Mouse (Mus musculus) thymus, postnatal 0 days (tissue): ENCODE measurements around the gene Olfr53. TPM values are rescaled to one million over a fixed set of nuclear protein-coding genes. Genes with fewer than 3 reads are reported as not detected.
"Not testable (repeated sequence)": the region's sequence is repeated elsewhere in the genome, so short reads cannot be mapped to it uniquely, and the experiment has no call there.

Source experiments
- DNase-seq: peaks from one replicate; pipeline ENCODE4 v3.0.0-alpha.2; 2015; ENCODE audit warnings: low spot score
- polyA plus RNA-seq: library from polyadenylated mRNA; unstranded; fragments of >200 nt; fragmentation: Nextera tagmentation; extraction: Ambion mirVana; gene quantifications from 2 replicates; pipeline ENCODE4 v1.2.1, GENCODE M21; 2015

Olfr53 gene
- not detected in 2 replicates for polyA plus RNA-seq

GRCm38 (mm10) chr7:140646152-140646551 lies at the start of gene Olfr53:
TSS of gene Olfr53 (plus strand) at chr7:140646452.
- no peak for DNase-seq

GRCm38 (mm10) chr7:140600969-140601368 lies 45.3 kb upstream of the Olfr53 start, which contains the start of gene Olfr46:
TSS of gene Olfr46 (plus strand) at chr7:140601269.
- not testable (repeated sequence) for DNase-seq

GRCm38 (mm10) chr7:140628670-140629069 lies 17.6 kb upstream of the Olfr53 start, which contains the start of gene Olfr61:
TSS of gene Olfr61 (plus strand) at chr7:140628970.
- DNase-seq: not testable (repeated sequence)

GRCm38 (mm10) chr7:140630559-140630958 lies 15.7 kb upstream of the Olfr53 start:
- no peak for DNase-seq

DNA sequence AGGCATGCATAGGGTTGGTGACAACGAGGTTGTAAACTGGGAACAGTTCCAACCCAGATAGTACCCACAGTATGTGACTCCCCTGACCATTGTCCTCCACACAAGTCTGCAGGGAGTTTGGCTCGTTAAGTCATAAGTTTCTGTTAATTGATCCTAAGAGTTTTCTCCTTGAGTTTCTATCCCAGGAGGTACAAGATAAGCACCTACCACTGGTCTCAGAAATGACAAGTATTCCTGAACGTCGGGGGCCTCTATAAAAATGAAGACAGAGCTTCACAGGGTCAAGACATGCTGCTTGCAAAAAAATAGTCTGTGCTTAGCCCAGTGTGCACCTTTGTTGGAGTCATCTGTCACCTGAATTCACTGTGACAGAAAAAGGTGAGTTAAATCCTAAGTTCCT lies 13.4 kb downstream of the Olfr53 start, which contains the start of gene Olfr539:
TSS of gene Olfr539 (plus strand) at position 301 of the 400 bp plus-strand sequence.
- no peak for DNase-seq

GRCm38 (mm10) chr7:140670693-140671092 lies 24.4 kb downstream of the Olfr53 start:
- not testable (repeated sequence) for DNase-seq

DNA sequence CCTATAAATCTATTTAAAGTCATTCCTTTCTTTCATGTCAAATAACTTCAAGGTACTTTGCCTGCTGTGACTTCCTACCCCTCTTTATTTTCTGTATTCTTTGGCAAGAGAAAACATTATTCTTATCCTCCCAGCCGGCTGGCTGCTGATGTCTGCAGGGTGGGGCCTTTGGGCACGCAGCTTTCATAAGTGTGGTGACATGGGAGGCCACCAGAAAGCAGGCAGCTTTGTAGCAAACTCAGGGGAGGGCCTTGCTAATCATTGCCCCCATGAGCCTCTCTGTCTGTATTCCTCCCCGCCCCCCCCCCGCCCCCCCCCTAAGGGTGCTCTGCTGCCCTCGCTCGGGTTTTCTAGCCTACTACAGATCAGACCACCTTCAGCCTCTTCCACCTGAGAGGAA lies 29.6 kb downstream of the Olfr53 start:
- no peak for DNase-seq

- not testable (repeated sequence) for DNase-seq
Measured at GRCm38 (mm10) chr7:140679591-140679990, 33.3 kb downstream of the Olfr53 start.

DNA sequence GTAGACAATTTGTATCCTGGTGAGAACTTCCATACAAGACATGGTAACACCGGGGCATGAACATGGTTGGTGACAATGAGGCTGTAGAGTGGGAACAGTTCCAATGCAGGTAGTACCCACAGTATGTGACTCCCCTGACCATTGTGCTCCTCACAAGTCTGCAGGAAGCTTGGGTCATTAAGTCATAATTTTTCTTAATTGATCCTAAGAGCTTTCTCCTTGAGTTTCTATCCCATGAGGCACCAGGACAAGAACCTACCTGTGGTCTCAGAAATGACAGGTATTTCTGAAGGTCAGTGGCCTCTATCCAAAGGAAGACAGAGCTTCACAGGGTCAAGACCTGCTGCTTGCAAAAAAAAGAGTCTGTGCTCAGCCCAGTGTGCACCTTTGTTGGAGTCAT lies 35.4 kb downstream of the Olfr53 start, which contains the start of gene Olfr45:
TSS of gene Olfr45 (plus strand) at position 301 of the 400 bp plus-strand sequence.
- DNase-seq: no peak

- DNase-seq: no peak
Measured at GRCm38 (mm10) chr7:140696967-140697366, 50.7 kb downstream of the Olfr53 start, which contains the start of gene Olfr541. TSS of gene Olfr541 (plus strand) at chr7:140697267.

Other genes starting within 250 kb of the Olfr53 start
- 0.05 and 0.08 TPM in 2 replicates for gene Olfr531, start 243.5 kb upstream of the Olfr53 start, polyA plus RNA-seq
- not detected in 2 replicates for gene Olfr532, start 224.8 kb upstream of the Olfr53 start, polyA plus RNA-seq
- gene Olfr533, start 183.1 kb upstream of the Olfr53 start, polyA plus RNA-seq: not detected in 2 replicates
- gene Olfr535, start 162.2 kb upstream of the Olfr53 start, polyA plus RNA-seq: not detected in 2 replicates
- gene Olfr536, start 139.1 kb upstream of the Olfr53 start, polyA plus RNA-seq: not detected in 2 replicates
- not detected in 2 replicates for gene Olfr538, start 78.6 kb upstream of the Olfr53 start, polyA plus RNA-seq
- gene Olfr46, start 45.2 kb upstream of the Olfr53 start, polyA plus RNA-seq: not detected in 2 replicates
- gene Olfr61, start 17.5 kb upstream of the Olfr53 start, polyA plus RNA-seq: not detected in 2 replicates
- not detected in 2 replicates for gene Olfr539, start 13.5 kb downstream of the Olfr53 start, polyA plus RNA-seq
- gene Olfr45, start 35.5 kb downstream of the Olfr53 start, polyA plus RNA-seq: not detected in 2 replicates
- gene Olfr541, start 50.8 kb downstream of the Olfr53 start, polyA plus RNA-seq: not detected in 2 replicates
- gene Cyp2e1, start 117.3 kb downstream of the Olfr53 start, polyA plus RNA-seq: 0.13 and 0.18 TPM in 2 replicates
- gene Syce1, start 141.4 kb downstream of the Olfr53 start, polyA plus RNA-seq: 0.61 and 0.84 TPM in 2 replicates
- 0.49 and 0.57 TPM in 2 replicates for gene Zfp941, start 175.7 kb downstream of the Olfr53 start, polyA plus RNA-seq
- 3.6 and 4.0 TPM in 2 replicates for gene Urah, start 188.6 kb downstream of the Olfr53 start, polyA plus RNA-seq
- gene Scgb1c1, start 199.1 kb downstream of the Olfr53 start, polyA plus RNA-seq: 2.0 and 2.2 TPM in 2 replicates
- gene Odf3, start 201.4 kb downstream of the Olfr53 start, polyA plus RNA-seq: not detected in 2 replicates
- gene Gm45785, start 209.9 kb downstream of the Olfr53 start, polyA plus RNA-seq: not detected in 2 replicates
- 70.6 and 78.5 TPM in 2 replicates for gene Ric8a, start 210.5 kb downstream of the Olfr53 start, polyA plus RNA-seq
- gene Bet1l, start 211.1 kb downstream of the Olfr53 start, polyA plus RNA-seq: 42.8 and 52.4 TPM in 2 replicates
- 274 and 296 TPM in 2 replicates for gene Psmd13, start 235.5 kb downstream of the Olfr53 start, polyA plus RNA-seq
- gene Sirt3, start 235.9 kb downstream of the Olfr53 start, polyA plus RNA-seq: 17.5 and 19.4 TPM in 2 replicates